Mouse (Mus musculus) heart, postnatal 0 days (tissue): ENCODE data around the gene Ttc7b.

Source experiments
- CTCF ChIP-seq: IDR thresholded peaks from 2 replicates; pipeline ENCODE4 v1.5.1; 2016; ENCODE audit warnings: antibody characterized with exemption, control low read depth, low read depth
- EP300 ChIP-seq: IDR thresholded peaks from 2 replicates; pipeline ENCODE4 v1.6.1; 2016; ENCODE audit warnings: antibody characterized with exemption, low read depth

DNA sequence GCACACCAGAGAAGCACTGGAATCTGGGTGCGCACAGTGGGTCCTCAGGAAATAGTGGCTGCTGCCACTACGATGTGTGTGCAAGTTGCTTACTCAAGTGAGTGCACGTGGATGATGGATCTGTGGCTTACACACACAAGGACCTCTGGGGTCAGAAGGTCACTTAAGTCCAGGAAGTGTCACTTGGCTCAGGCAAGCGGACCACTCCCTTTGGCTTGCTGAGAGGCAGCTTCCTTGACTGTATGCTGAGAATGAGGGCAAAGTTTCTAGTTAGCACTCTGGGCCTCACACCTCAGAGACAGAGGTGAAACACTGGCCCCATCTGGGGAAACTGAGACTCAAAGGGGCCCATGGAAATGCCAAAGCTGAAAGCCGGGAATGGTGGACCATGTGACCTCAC lies 232.6 kb downstream of the Ttc7b start:
- TF ChIP-seq CTCF (no peak), EP300 (no peak)
